Mouse (Mus musculus): ENCODE results near the gene Ssr2.

DNA sequence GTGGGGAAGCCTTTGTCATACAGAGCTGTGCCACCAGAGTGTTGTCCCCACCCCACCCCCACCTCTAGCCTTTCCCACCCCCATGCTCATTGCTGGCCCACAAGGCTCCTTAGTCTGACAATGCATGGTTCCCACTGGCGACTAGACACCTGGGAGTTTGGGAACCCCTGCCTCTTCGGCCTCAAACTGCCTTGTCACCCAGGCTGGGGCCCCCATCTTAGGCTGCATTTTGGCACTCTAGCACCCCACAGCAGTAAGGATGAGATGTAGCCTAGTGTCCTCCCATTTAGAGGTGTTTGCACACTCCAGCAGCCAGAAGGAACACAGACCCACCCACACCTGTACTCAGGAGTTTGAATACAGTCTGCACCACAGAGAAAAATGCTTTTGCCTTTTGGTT lies 1.9 kb upstream of the Ssr2 start:
- TF ChIP-seq GATA1 (IDR thresholded peaks at IDR 0.05; ENCODE audit: borderline replicate concordance, low read length) (no peak), FLI1 (IDR thresholded peaks at IDR 0.05; ENCODE audit: low read length) (no peak)

Measured in megakaryocyte, embryonic 14.5 days (primary cell).